Mouse (Mus musculus) adrenal gland, adult 2 months (tissue): ENCODE results near the gene Filip1l. TPM values are rescaled to one million over a fixed set of nuclear protein-coding genes. Genes with fewer than 3 reads are reported as not detected.

ENCODE experiments used
- DNase-seq: peaks from one replicate; pipeline ENCODE4 v3.0.0; 2021
- polyA plus RNA-seq: library from polyadenylated mRNA; depleted of rRNA; stranded (reverse); fragments of >200 nt; gene quantifications from 2 replicates; pipeline ENCODE4 v1.2.3, GENCODE M21; 2012
- total RNA-seq, 2 experiments: library from RNA; stranded (reverse); gene quantifications; 2 replicates each; pipeline ENCODE4 v1.2.3; 2021

The Filip1l gene
- total and polyA plus RNA-seq, 3 experiments: 0.99 to 23.1 (median 23.0) TPM

DNA sequence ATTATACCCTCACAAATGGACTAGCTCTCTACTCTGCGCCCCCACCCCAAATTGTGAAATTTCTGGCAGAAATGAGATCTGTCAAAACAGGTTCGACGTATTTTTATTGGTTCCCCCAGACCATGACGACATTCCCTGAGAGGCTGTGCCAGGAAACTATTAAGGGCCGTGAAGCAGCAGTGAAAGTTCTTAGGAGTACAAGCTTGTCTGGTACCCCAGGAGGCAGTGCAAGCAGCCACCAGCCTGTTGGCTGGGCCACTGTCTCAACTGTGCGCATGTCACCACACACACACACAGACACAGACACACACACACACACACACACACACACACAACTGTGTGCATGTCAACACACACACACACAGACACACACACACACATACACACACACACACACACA lies 45.0 kb downstream of the Filip1l start:
- DNase-seq: no peak

DNA sequence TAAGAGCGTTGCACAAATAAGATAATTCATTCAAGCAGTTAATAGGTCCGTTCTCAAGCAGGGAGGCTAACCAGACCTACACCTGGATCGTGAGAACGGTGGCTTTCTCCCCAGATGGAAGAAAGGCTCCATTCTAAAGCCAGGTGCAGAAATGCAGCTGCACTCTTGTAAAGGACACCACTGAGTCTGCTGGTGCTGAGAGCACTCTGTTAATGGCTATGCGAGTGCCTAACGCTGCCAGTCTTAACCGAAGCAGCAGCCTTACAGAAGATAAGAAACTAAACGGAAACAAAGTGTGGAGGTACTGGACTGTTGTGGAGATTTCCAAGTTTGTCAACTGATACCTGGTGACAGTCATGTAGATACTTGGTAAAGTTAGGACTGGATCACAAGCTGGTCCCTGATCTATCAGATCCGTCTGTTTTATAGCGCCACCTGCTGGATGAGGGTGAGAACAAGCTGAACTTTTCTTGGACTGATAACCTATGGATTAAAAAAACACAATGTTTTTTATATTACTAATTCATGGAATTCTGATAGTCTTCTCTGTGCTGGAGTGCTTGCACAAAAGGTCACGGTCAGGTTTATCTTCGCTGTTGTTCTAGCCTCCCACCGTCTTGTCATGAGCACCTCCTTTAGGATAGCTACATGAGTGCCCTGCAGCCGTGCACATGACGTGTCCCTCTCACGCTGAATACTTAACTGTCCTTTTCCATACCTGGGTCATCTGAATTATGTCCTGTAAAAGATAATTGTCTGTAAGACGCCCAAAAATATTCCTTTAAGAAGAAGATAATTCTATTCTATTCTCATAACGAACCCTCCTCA lies 45.7 kb downstream of the Filip1l start:
- peak; percentile 67 for DNase-seq

DNA sequence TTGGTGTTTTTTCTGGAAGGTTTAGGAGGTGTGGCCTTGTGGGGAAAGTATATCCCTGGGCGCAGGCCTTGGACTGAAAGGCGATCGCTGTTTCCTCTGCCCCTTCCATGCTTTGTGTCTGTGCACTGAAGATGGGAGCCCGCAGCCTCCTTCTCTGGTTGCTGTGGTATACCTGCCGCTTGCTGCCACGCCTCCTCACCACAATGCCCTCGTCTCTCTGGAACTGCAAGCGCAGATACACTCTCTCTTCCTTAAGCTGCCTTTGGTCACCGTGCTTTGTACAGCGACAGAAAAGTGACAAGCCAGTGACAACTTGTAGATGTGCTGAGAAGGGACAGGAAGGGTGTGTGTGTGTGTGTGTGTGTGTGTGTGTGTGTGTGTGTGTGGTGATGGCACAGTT lies 46.7 kb downstream of the Filip1l start:
- no peak for DNase-seq

DNA sequence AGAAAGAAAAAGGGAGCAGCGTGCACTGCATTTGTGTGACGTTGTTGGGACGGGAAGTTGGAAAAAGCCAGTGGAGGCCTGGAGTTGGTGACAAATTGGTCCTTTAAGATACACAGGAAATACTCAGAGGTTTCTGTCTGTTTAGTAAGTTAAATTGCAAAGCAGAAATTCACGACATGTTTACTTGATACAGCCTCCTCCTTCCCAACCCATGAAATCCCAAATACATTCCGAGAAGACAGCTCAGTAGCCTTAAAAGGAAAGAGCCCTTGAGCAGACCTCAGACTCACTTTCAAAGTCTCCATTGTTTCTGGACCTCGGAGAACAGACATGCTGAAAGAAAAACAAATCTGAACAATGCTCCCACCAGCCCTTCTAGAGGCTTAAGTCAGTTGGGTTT lies 48.8 kb downstream of the Filip1l start:
- DNase-seq: no peak

DNA sequence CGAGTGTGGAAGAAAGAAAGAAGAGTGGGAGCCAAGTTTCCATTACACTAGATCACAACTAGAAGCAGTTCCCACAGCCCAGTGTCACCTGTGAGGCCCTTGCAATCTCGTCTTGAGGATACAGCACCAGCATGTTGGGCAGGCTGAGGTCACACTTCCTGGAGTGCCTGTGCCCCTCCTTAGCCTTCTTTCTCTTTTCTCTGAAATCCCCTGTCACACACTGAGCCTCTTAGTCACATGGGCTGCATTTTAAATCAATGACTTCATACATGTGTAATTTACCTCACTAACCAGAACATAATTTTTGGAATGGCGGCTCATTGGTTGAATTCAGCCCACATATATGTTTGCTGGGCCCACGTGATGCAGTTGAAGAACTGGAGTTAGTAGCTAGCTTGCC lies 50.0 kb downstream of the Filip1l start:
- no peak for DNase-seq

DNA sequence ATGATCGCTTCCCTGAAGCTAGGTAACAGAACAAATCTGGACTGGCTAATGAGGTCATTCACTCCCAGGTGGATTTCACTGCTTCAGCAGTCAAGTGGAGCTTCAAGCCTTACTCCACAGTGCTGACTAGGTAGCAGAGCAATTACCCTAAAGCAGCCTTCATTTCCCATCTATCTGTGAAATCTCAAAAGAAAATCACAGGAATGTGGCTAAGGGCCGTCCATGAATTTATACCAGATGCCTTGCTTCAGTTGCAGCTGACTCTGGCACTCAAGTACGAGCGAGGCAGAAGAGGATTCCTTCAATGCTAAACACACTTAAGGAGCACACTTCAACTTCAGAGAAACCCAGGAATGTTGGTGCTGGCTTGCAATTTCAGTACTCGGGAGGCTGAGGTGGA lies 50.9 kb downstream of the Filip1l start:
- DNase-seq: no peak

DNA sequence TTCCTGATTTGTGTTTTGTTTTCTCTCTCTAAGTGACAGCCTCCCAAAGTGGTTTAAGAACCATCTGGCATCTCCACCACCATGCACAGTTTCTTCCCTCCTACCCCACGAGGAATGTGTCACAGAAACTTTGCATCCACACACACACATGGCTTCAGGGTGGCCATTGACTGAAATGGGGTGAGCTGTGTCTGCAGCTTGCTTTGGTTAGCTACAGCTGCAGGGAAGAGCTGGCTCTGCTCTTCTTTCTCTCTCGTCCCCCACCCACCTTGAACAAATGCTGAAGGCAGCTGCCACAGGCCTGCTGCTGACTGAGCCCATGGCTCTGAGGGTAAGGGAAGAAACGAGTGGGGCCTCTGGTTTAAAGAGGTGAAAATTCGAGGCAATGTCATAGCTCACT lies 59.9 kb downstream of the Filip1l start:
- no peak for DNase-seq

DNA sequence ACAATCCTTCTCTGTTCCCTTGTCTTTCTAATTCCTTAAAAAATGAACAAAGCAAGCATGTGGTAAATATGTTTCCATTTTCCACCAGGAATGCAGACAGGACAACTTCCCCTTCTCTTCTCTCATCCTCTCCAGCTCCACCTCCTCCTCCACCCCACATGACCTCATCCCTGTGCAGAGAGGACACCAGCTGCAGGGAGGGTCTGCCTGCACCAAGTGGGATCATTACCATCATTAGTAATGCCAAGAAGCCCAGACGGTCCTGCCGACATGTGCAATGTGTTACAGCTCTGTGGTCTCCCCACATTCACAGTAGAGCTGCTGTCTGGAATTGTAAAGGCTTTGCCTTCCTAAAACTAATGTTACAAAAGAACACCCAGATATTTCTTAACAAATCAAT lies 63.2 kb downstream of the Filip1l start:
- DNase-seq: no peak

DNA sequence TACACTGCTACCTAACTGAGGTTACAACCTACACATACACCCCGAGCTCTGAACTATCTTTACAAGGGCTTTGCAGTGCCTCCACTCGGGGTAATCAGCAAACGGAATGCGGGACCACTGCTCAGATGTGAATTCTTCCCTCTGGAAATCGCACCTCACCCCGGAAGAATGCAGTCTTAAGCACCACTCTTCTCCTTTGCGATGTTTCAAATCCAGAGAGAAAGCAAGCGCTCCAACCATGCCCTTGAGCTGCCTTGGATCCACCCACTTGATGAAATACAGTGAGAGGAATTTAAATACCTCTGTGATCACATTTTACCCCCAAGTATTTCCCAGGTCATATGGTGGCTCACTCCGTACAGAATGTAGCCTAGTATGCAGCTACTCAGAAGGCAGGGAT lies 64.1 kb downstream of the Filip1l start:
- no peak for DNase-seq

DNA sequence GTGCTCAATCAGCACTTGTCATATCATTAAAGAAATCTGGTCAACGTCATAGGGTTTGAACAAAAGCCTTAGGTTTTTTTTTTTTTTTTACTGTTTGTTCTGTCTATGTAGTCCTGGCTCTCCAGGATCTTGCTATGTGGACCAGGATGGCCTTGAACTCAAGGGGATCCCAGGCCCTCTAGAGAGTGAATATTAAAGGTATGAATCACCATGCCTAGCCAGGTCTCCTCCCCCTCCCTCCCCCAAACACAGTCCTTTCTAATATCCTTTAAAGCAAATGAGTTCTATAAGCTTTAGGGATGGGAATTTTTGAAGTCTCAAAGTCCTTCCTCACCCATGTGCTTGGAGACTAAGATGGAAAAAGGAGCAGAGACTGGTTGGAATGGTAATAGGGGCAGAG lies 65.1 kb downstream of the Filip1l start:
- peak; percentile 38 for DNase-seq

DNA sequence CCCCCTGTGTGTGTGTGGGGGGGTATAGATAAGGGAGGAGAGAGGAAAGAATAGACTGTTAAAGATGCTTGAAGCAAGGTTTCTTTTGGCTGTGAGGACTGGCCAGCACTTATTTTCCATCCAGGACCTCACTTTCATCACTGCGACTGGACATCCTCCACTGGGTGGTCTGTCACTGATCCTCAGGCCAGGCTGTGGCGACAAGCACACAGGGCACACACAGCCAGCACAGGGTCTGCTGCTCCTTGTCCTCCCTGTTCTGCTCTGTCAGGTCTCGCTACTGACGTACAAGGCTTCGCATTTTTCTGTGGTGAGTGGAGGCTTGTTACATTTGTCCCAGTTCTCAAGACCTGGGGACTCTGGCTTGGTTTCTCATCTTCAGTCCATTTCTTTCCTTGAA lies 66.4 kb downstream of the Filip1l start:
- DNase-seq: peak; percentile 68

DNA sequence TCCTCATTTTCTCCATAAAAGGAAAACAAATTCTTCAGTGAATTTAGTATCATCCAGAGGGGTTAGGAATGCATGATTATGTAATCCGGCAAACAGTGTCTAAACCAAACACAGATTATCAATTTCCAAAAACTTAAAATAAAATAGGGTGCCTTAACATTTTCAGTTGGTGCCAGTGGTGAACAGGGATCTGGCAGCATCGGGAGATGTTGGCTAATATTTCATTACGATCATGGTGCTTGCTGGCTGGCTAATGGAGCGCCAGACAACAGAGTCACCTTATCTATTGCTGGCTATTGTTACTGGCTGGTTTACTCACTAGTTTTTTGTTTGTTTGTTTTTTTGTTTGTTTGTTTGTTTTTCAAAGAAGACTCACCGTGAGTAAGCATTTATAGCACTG lies 67.0 kb downstream of the Filip1l start:
- no peak for DNase-seq

DNA sequence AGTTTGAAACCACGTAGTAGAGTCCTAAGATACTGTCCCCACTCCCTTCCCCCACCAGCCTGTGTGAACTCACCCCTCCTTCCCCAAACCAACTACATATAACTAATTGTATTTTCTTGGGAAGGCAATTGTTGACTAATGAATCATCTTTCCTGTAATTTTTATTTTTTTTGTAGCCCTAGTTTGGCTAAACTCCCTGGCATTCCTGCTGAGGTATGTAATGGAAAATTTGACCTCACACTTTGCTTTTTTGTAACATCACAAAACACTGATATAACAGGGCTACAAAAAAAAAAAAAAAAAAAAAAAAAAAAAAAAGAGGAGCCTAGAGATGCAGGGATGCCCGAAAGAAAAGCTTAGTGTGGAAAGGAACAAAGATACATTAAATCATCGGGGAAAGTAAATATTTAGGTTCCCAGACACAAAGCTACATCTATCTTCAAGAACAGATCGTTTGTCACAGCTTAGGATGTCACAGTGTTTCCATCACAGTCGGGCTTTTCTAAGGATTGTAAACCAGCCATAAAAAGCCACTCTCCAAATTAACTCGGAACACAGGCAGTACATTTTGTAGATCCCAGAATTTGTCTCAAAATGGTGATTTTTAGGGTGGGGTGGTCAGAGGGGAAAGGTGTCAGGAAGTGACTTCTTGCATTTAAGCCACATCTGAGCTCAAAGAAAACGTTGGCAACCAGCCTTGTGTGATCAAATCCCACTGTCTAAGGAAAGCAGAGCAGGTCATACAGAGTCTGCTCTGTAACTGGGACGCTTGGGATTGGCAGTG lies 68.1 kb downstream of the Filip1l start:
- peak; percentile 68 for DNase-seq

DNA sequence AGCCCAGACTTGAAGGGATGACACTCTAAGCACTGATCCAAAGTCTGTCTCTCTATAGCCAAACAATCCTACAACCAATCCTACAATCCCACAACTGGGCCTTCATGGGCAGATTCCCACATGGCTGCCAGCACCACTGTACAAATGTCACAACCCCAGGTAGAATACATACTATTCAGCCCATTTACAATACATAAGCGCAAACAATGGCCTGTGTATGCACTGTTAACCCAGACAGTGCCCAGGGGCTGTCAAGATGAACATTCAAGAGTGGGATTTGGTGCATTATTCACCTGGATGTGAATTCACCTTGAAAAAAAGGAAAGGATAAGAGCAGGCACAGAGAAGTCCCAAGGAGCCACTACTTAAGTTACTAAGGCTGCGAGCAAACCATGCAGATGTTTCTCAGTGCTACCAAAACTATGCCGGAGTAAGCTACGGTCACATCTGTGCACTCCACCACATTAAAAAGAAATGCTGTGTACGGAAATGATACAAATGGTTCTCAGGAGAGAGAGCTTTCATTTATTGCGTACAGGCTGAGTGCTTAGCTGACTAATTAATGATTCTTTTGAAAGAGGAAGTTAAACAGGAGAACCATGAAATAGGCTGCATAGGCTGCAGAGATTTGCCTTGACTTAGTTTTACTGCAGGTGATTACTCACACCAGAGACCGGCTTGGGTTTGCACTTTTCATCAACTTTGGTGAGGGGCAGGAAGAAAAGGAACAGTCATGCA lies 69.0 kb downstream of the Filip1l start:
- peak; percentile 35 for DNase-seq

DNA sequence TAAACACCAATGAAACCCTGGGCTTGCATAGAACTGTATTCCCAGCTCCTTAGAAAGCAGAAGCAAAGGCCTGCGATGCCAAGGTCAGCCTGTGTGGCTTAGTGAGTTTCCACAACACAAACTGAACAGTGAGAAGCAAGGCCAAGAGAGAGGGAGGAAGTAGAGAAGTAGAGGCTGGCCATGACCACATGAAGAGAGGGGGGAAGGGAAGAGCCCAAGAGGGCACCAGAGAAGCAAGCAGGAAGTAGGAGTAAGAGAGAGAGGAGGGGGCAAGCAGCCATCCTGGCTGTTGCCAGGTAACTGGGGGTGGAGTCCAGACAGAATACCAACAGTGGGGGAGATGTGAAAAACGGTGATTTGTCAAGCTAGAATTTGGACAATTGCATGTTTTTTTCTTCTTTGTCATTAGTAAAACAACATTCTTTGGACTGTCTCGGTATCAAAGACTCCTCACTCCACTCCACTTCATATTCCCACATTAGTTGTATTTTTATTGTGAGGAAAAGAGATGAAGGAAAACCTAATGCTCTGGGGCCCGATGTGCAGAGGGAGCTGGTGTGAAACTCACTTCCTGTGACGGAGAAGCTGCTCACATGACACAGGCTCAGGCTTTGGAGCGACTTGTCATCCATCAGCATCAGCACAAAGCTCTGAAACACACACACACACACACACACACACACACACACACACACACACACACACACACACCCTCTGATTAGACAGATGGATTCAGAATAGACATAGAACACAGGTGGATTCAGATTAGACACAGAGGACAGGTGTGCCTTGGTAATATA lies 70.3 kb downstream of the Filip1l start:
- peak; percentile 53 for DNase-seq

DNA sequence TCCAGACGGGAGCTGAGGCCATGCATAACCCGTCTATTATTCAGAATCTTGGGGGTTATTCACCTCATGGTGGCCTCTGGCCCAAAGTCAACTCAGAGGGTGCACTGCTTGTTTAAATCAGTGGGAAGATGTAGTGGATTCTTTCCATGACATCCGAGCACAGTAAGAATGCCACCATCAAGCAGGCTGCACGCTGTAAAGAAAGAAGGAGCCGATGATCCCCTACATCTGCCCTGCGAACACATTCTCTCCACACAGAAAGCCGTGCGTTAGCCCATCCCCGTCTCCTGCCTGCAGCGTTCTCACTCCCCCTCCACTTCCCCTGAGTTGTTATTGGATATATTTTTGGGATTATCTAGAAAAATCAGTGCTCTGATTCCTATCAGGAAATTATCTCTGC lies 73.8 kb downstream of the Filip1l start:
- DNase-seq: no peak

DNA sequence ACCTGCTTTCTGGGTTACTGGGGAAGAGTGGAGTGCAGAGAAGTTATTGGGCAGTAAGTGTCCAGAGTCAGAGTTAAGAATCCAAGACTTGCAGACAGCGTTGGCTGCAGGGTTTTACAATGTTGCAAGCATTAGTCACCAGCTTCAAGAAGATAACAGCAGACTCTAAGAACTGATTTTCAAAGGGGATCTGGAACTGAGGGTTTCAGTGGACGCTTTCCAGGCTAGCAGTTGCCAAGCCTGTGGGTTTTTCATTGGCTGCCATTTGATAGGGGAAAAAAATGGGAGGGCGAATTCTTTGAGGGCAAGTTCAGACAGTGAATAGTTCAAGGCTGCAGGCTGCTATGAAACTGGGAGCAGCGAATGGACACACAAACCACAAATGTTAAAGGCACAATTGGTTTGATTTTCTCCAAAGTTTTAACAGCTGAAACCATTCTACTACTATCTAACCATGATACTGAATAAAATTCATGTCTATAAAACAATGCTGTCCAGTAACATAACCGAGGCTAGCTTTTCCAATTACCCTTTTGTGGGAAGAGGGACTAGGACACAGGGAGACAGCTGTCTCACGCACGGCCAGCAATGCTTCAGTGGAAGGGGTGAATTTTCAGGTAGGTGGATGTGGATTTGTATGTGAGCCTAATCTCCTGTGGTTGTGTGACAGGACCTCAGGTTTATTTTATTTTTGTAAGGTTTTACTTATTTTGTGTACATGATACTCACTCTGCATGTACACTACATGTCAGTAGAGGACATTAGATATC lies 74.8 kb downstream of the Filip1l start:
- peak; percentile 89 for DNase-seq

DNA sequence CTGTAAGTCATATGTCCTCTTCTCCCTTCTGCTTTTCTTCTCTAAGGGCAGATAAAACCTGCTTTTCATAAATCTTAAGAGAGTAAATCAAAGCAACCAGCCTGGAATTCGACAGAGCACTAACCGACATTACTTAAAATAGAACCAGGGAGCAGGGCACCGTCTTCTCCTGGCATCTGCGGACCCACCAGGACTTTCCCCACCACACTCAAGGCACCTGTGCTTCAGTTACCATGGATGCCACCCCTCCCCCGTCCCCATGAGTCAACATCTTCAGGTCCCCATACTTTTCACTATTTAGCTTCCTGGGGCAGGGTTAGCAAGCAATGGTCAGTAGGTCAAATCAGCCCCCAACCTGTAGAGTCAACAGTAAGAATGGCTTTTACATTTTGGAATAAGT lies 76.1 kb downstream of the Filip1l start:
- DNase-seq: no peak

DNA sequence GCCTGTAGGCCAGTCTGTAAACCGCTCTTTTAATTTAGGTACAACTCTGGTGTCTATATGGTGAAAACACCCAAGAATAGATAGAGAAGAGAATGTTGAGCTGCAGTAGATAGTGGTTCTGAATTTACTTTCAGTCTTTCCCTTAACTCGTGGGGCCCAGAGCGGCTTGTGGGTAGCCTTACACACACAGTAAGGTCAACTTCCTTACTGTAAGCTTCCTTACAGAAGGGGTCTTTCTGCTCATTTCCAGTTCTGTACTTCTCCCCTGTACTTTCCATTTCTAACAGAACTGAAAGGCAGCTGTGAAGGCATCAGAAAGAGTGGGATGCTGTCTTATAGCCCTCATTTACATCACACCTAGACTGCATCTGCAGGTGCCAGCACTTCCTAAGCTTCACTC lies 78.4 kb downstream of the Filip1l start:
- DNase-seq: no peak

DNA sequence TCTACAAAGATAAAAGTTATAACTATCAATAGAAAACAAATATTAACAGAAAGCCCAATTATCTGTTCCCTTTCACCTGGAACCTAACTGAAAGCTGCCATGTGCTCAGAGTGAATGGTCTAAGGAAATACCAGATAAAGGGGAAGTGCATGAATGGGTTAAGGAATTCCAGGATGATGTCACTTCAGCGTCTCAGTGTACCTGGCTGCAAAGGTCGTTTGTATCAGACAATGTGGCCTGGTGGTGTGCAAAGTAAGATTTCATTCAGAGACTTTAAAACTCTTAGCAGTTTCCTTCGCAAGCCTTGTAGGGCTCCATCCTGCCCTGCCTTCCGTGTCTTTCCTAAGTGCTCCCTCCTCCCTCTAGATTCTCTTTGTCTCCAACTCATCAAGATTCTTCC lies 80.3 kb downstream of the Filip1l start:
- no peak for DNase-seq

DNA sequence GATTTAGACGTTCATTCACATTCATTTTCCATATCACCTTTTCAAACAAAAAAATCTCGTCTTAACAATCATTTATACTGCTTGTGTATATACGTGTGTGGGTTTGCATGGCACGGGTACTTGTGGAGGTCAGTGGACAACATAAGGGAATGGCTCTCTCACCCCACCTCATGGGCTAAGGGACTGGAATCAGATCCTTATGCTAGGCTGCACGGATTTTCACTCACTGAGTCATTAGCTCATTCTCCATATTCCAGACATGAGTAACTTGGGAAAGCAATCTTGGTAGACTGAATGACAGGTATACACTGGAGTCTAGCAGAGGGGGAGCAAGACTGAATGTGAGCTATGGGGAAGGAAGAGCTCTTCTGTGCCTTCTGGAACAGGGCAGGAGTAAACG lies 80.8 kb downstream of the Filip1l start:
- DNase-seq: no peak
